Mouse (Mus musculus) lung, postnatal 0 days (tissue): ENCODE measurements around the gene Ankrd6.

ENCODE experiments used
- CTCF ChIP-seq: IDR thresholded peaks from 2 replicates; pipeline ENCODE4 v1.5.1; 2016; ENCODE audit warnings: antibody characterized with exemption, mild to moderate bottlenecking
- EP300 ChIP-seq: IDR thresholded peaks from 2 replicates; pipeline ENCODE4 v1.6.1; 2016; ENCODE audit warnings: antibody characterized with exemption, mild to moderate bottlenecking, control low read depth

DNA sequence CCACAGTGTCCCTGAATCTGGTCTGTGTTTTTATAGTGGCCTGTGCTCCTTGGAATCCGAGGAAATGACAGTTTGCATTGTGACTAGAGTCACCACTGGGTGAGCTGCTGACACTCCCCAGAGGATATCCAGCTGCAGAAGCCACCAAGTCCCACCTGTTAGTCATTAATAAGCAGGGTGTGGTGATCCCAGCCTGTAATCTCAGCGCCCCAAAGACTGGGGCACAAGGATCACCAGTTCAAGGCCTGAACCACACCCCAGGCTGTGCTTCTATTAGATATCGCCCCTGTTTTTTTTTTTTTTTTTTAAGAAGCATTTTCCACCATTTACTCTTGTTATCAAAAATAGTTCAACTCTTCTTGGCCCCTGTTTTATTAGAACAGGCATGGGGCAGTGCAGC lies 36.4 kb upstream of the Ankrd6 start:
- no peak for TF ChIP-seq CTCF
- no peak for TF ChIP-seq EP300
